Mouse (Mus musculus): ENCODE data around the gene Gm8247. TPM values are rescaled to one million over a fixed set of nuclear protein-coding genes. Genes with fewer than 3 reads are reported as not detected.

The Gm8247 gene
- not detected in 2 replicates for polyA plus RNA-seq (2012; rRNA removed; ENCODE audit: low replicate concordance)

DNA sequence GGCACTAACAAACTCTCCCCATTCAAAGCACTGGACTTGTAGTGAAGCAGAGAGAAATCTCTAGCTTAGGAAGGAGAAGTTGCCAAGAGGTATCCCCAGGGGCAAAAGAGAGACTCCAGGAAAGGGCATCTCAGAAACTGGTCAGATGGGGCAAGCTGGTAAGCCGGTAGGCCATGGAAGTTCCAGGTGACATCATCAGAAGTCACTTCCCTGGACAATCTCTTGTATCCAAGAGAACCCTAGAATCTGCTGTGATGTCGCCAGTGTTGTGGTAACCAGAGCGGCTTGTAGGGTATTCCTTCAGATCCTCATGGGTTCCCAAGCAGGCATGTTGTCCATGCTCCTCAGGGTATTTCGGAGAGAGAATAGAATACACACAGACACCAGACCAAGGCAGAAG is at the start of gene Gm8247:
Gene Gm8247, plus strand, starts transcription at position 301 of the 400 bp plus-strand sequence.

GRCm38 (mm10) chr14:44627737-44628136 is 44.8 kb downstream of the Gm8247 start, which contains the start of gene Gm5624:
TSS of gene Gm5624 (minus strand) at chr14:44627938.

Other genes with a start within 250 kb of the Gm8247 start
- not detected in 2 replicates for gene Gm5930, start 244.6 kb upstream of the Gm8247 start, polyA plus RNA-seq (2012; rRNA removed; ENCODE audit: low replicate concordance)
- not detected in 2 replicates for gene Gm8229, start 217.8 kb upstream of the Gm8247 start, polyA plus RNA-seq (2012; rRNA removed; ENCODE audit: low replicate concordance)
- gene Gm3371, start 172.5 kb upstream of the Gm8247 start, polyA plus RNA-seq (2012; rRNA removed; ENCODE audit: low replicate concordance) = not detected in 2 replicates
- not detected in 2 replicates for gene Gm8232, start 149.5 kb upstream of the Gm8247 start, polyA plus RNA-seq (2012; rRNA removed; ENCODE audit: low replicate concordance)
- gene BC061237, start 90.7 kb upstream of the Gm8247 start, polyA plus RNA-seq (2012; rRNA removed; ENCODE audit: low replicate concordance) = not detected in 2 replicates
- gene Gm17093, start 64.9 kb upstream of the Gm8247 start, polyA plus RNA-seq (2012; rRNA removed; ENCODE audit: low replicate concordance) = not detected in 2 replicates
- not detected in 2 replicates for gene Gm5624, start 44.8 kb downstream of the Gm8247 start, polyA plus RNA-seq (2012; rRNA removed; ENCODE audit: low replicate concordance)
- gene Gm8257, start 123.3 kb downstream of the Gm8247 start, polyA plus RNA-seq (2012; rRNA removed; ENCODE audit: low replicate concordance) = not detected in 2 replicates
- not detected in 2 replicates for gene Gm8267, start 167.2 kb downstream of the Gm8247 start, polyA plus RNA-seq (2012; rRNA removed; ENCODE audit: low replicate concordance)

Data from duodenum, adult 2 months (tissue).